Mouse (Mus musculus): ENCODE results near the gene Slc15a1. TPM values are rescaled to one million over a fixed set of nuclear protein-coding genes. Genes with fewer than 3 reads are reported as not detected.

Gene Slc15a1
- not detected in 4 replicates for total RNA-seq (2023)

GRCm38 (mm10) chr14:121504781-121505484, at the start of gene Slc15a1:
Slc15a1 (minus strand) TSS chr14:121505252.

Other genes with a start within 250 kb of the Slc15a1 start
- gene Stk24, start 125.2 kb downstream of the Slc15a1 start, total RNA-seq (2023): 240 to 247 TPM (median 244 TPM) in 4 replicates